Mouse (Mus musculus) hindbrain, embryonic 11.5 days (tissue): ENCODE measurements around the gene Gm36245. TPM values are rescaled to one million over a fixed set of nuclear protein-coding genes. Genes with fewer than 3 reads are reported as not detected.
"Not testable (repeated sequence)": the region's sequence is repeated elsewhere in the genome, so short reads cannot be mapped to it uniquely, and the experiment has no call there.

Experiments used
- ATAC-seq: fragments of 200-750 bp; cut with Nextera tagmentation; 2 replicates; pipeline ENCODE4 v1.8.0; 2017; ENCODE audit warnings: mild to moderate bottlenecking, moderate TSS enrichment, moderate library complexity; ENCODE audit not compliant: low FRiP score
- DNase-seq: peaks from one replicate; pipeline ENCODE4 v3.0.0-alpha.2; 2015; ENCODE audit warnings: low spot score
- H3K27ac ChIP-seq: fragments of 300-500 bp; sonication (generic); 2 replicates; pipeline ENCODE4 v1.5.1; 2014; ENCODE audit warnings: mild to moderate bottlenecking, low read depth, low read length
- H3K27me3 ChIP-seq: fragments of 300-500 bp; sonication (generic); 2 replicates; pipeline ENCODE4 v1.6.1; 2014; ENCODE audit warnings: mild to moderate bottlenecking, low read length, moderate library complexity, mixed read lengths; ENCODE audit not compliant: control insufficient read depth, insufficient read depth
- H3K36me3 ChIP-seq: fragments of 300-500 bp; sonication (generic); 2 replicates; pipeline ENCODE4 v1.6.1; 2014; ENCODE audit warnings: mild to moderate bottlenecking, low read length, moderate library complexity, mixed read lengths; ENCODE audit not compliant: control insufficient read depth, insufficient read depth
- H3K4me1 ChIP-seq: fragments of 300-500 bp; sonication (generic); replicated peaks from 2 replicates; pipeline ENCODE4 v1.6.1; 2014; ENCODE audit warnings: low read length, mixed read lengths; ENCODE audit not compliant: control insufficient read depth, insufficient read depth
- H3K4me2 ChIP-seq: fragments of 300-500 bp; sonication (generic); replicated peaks from 2 replicates; pipeline ENCODE4 v1.6.1; 2014; ENCODE audit warnings: mild to moderate bottlenecking, low read depth, low read length
- H3K4me3 ChIP-seq: fragments of 300-500 bp; sonication (generic); 2 replicates; pipeline ENCODE4 v1.5.1; 2014; ENCODE audit warnings: low read depth, low read length
- H3K9ac ChIP-seq: fragments of 300-500 bp; sonication (generic); 2 replicates; pipeline ENCODE4 v1.6.1; 2014; ENCODE audit warnings: low read depth, low read length
- H3K9me3 ChIP-seq: fragments of 300-500 bp; sonication (generic); 2 replicates; pipeline ENCODE4 v1.6.1; 2016; ENCODE audit warnings: low read length; ENCODE audit not compliant: control insufficient read depth
- WGBS: fragments of 180-500 bp; shearing (Covaris S2); extraction: QIAGEN DNeasy Blood & Tissue Kit; methylation state at CpG from one replicate; pipeline ENCODE4 v1.1.7; 2014; 5-methylcytosine and 5-hydroxymethylcytosine counted together
- polyA plus RNA-seq: library from polyadenylated mRNA; unstranded; fragments of >200 nt; fragmentation: Nextera tagmentation; extraction: Ambion mirVana; gene quantifications from 2 replicates; pipeline ENCODE4 v1.2.1, GENCODE M21; 2014

The Gm36245 gene
- polyA plus RNA-seq, 1 experiment from 2014 or later: not detected

GRCm38 (mm10) chr15:77593557-77593956 is 5.5 kb upstream of the Gm36245 start:
- WGBS: 66% methylated on average over 1 of the region's 1 CpGs
- Histone ChIP-seq H3K27ac (no peak overlapping the region), H3K4me2 (no peak overlapping the region)

GRCm38 (mm10) chr15:77595961-77596360 is 3.1 kb upstream of the Gm36245 start, which contains the start of gene Apol10b:
Apol10b (minus strand) TSS chr15:77596125.
- DNase-seq (no peak), ATAC-seq (no peak)
- Histone ChIP-seq H3K9ac (no peak within 1 kb of the TSS), H3K9me3 (no peaks in the 10 kb centered on the region), H3K27me3 (no peaks in the 10 kb centered on the region), H3K36me3 (no peaks in the 10 kb centered on the region), H3K4me3 (no peak within 1 kb of the TSS), H3K4me2 (no peak within 1 kb of the TSS), H3K27ac (no peak within 1 kb of the TSS), H3K4me1 (no peaks in the 10 kb centered on the region)
- 70% methylated on average over 5 of the region's 5 CpGs for WGBS

More at GRCm38 (mm10) chr15:77593557-77593956, 5.5 kb upstream of the Gm36245 start:
- H3K9me3 ChIP-seq: no peaks in the 10 kb centered on the region
- H3K36me3 ChIP-seq: no peaks in the 10 kb centered on the region
- no peak overlapping the region for H3K4me3 ChIP-seq
- no peak for DNase-seq
- H3K27me3 ChIP-seq: no peaks in the 10 kb centered on the region
- no peak overlapping the region for H3K9ac ChIP-seq
- no peaks in the 10 kb centered on the region for H3K4me1 ChIP-seq
- ATAC-seq: no peak

- H3K4me2 ChIP-seq: no peak overlapping the region
- DNase-seq (no peak), ATAC-seq (no peak)
- WGBS: 71% methylated on average over 3 of the region's 3 CpGs
- H3K4me3 ChIP-seq: no peak overlapping the region
- H3K27me3 ChIP-seq: no peaks in the 10 kb centered on the region
- no peaks in the 10 kb centered on the region for H3K9me3 ChIP-seq
- no peak overlapping the region for H3K27ac ChIP-seq
- no peaks in the 10 kb centered on the region for H3K36me3 ChIP-seq
- no peaks in the 10 kb centered on the region for H3K4me1 ChIP-seq
- H3K9ac ChIP-seq: no peak overlapping the region
Observed at GRCm38 (mm10) chr15:77598429-77598828, 629 bp upstream of the Gm36245 start.

GRCm38 (mm10) chr15:77606069-77606468 is 7.0 kb downstream of the Gm36245 start:
- Histone ChIP-seq H3K4me1 (no peaks in the 10 kb centered on the region), H3K9me3 (no peaks in the 10 kb centered on the region), H3K36me3 (no peaks in the 10 kb centered on the region), H3K9ac (no peak overlapping the region), H3K4me2 (no peak overlapping the region), H3K27ac (no peak overlapping the region), H3K4me3 (no peak overlapping the region), H3K27me3 (no peaks in the 10 kb centered on the region)
- WGBS: 95% methylated on average over 3 of the region's 3 CpGs
- no peak for ATAC-seq
- no peak for DNase-seq

- Histone ChIP-seq H3K4me1 (no peaks in the 10 kb centered on the region), H3K9ac (no peak overlapping the region), H3K36me3 (no peaks in the 10 kb centered on the region), H3K27ac (no peak overlapping the region), H3K27me3 (no peaks in the 10 kb centered on the region), H3K4me3 (no peak overlapping the region), H3K9me3 (no peaks in the 10 kb centered on the region), H3K4me2 (no peak overlapping the region)
- DNase-seq: no peak
- ATAC-seq: no peak
- 95% methylated on average over 1 of the region's 1 CpGs for WGBS
Observed at GRCm38 (mm10) chr15:77624710-77625109, 25.7 kb downstream of the Gm36245 start.

GRCm38 (mm10) chr15:77626471-77626870 is 27.4 kb downstream of the Gm36245 start:
- H3K4me1 ChIP-seq, H3K36me3 ChIP-seq, H3K27me3 ChIP-seq, DNase-seq, H3K27ac ChIP-seq, H3K9me3 ChIP-seq, H3K4me3 ChIP-seq, ATAC-seq, H3K4me2 ChIP-seq, H3K9ac ChIP-seq: not testable (repeated sequence)
- WGBS: 95% methylated on average over 4 of the region's 4 CpGs

- not testable (repeated sequence) for H3K4me2 ChIP-seq, ATAC-seq, H3K27me3 ChIP-seq, H3K36me3 ChIP-seq, H3K4me1 ChIP-seq, DNase-seq, H3K9me3 ChIP-seq, H3K9ac ChIP-seq, H3K27ac ChIP-seq, H3K4me3 ChIP-seq
- 56% methylated on average over 9 of the region's 9 CpGs for WGBS
Observed at GRCm38 (mm10) chr15:77628647-77629046, 29.6 kb downstream of the Gm36245 start.

GRCm38 (mm10) chr15:77629822-77630221 is 30.8 kb downstream of the Gm36245 start:
- not testable (repeated sequence) for H3K9ac ChIP-seq, ATAC-seq, H3K27ac ChIP-seq, H3K27me3 ChIP-seq, H3K4me3 ChIP-seq, H3K4me2 ChIP-seq, H3K36me3 ChIP-seq, DNase-seq, H3K9me3 ChIP-seq, H3K4me1 ChIP-seq
- 83% methylated on average over 3 of the region's 3 CpGs for WGBS

GRCm38 (mm10) chr15:77643176-77643575 is 44.1 kb downstream of the Gm36245 start, which contains the start of gene Apol11b:
Apol11b (minus strand) TSS chr15:77643286.
- not testable (repeated sequence) for H3K4me3 ChIP-seq, H3K27ac ChIP-seq, ATAC-seq, H3K9me3 ChIP-seq, H3K4me2 ChIP-seq, H3K9ac ChIP-seq, H3K27me3 ChIP-seq, DNase-seq, H3K4me1 ChIP-seq, H3K36me3 ChIP-seq
- WGBS: 78% methylated on average over 2 of the region's 2 CpGs
